Mouse (Mus musculus) myocyte (in vitro differentiated cells): Measurements from ENCODE around the gene Olfr313. TPM values are rescaled to one million over a fixed set of nuclear protein-coding genes. Genes with fewer than 3 reads are reported as not detected.

Experiments used
- H3K27me3 ChIP-seq: one replicate; pipeline ENCODE4 v1.6.1; 2011; ENCODE audit not compliant: control insufficient read depth, insufficient read depth, insufficient read length
- H3K36me3 ChIP-seq: one replicate; pipeline ENCODE4 v1.6.1; 2011; ENCODE audit not compliant: control insufficient read depth, insufficient read depth
- H3K4me2 ChIP-seq: one replicate; pipeline ENCODE4 v1.6.1; 2011; ENCODE audit warnings: low read depth, control low read depth
- H3K4me3 ChIP-seq: one replicate; pipeline ENCODE4 v1.5.1; 2011; ENCODE audit warnings: mild to moderate bottlenecking, control low read depth, moderate library complexity
- H3K79me2 ChIP-seq: one replicate; pipeline ENCODE4 v1.6.1; 2011; ENCODE audit not compliant: control insufficient read depth, insufficient read depth
- H3ac ChIP-seq: one replicate; pipeline ENCODE4 v1.6.1; 2011; ENCODE audit not compliant: control insufficient read depth, insufficient read length
- E2F4 ChIP-seq: IDR thresholded peaks from one replicate; pipeline ENCODE4 v1.6.1; 2011; ENCODE audit warnings: mild to moderate bottlenecking, control low read depth, moderate library complexity; ENCODE audit not compliant: insufficient read depth
- MAX ChIP-seq: IDR thresholded peaks from one replicate; pipeline ENCODE4 v1.6.1; 2011; ENCODE audit warnings: low read depth, mild to moderate bottlenecking, control low read depth
- MYOD1 ChIP-seq, 3 experiments: IDR thresholded peaks; one replicate each; pipeline ENCODE4 v1.6.1; 2011; ENCODE audit warnings: control low read depth in 2 of 3, low read depth in 2 of 3, mild to moderate bottlenecking in 2 of 3, moderate library complexity in 1 of 3; ENCODE audit not compliant: insufficient read length in 2 of 3, control insufficient read depth in 1 of 3
- MYOG ChIP-seq, 3 experiments: IDR thresholded peaks; one replicate each; pipeline ENCODE4 v1.6.1; 2011; ENCODE audit warnings: control low read depth in 2 of 3, low read depth in 2 of 3, mild to moderate bottlenecking in 2 of 3; ENCODE audit not compliant: insufficient read length in 2 of 3, control insufficient read depth in 1 of 3, insufficient read depth in 1 of 3
- POLR2A ChIP-seq: IDR thresholded peaks from one replicate; pipeline ENCODE4 v1.6.1; 2011; ENCODE audit warnings: low read depth, mild to moderate bottlenecking, control low read depth, moderate library complexity; ENCODE audit not compliant: insufficient read length
- REST ChIP-seq: IDR thresholded peaks from one replicate; pipeline ENCODE4 v1.6.1; 2011; ENCODE audit warnings: mild to moderate bottlenecking, control low read depth, moderate library complexity; ENCODE audit not compliant: insufficient read depth, insufficient read length
- SRF ChIP-seq: IDR thresholded peaks from one replicate; pipeline ENCODE4 v1.6.1; 2011; ENCODE audit warnings: low read depth; ENCODE audit not compliant: control insufficient read depth, insufficient read length
- TCF3 ChIP-seq: IDR thresholded peaks from one replicate; pipeline ENCODE4 v1.6.1; 2011; ENCODE audit warnings: low read depth, control low read depth; ENCODE audit not compliant: insufficient read length
- USF1 ChIP-seq: IDR thresholded peaks from one replicate; pipeline ENCODE4 v1.6.1; 2011; ENCODE audit warnings: low read depth, mild to moderate bottlenecking, control low read depth, moderate library complexity
- polyA plus RNA-seq: library from polyadenylated mRNA; unstranded; fragments of >200 nt; fragmentation: generic; extraction: Trizol; gene quantifications from one replicate; pipeline ENCODE4 v1.2.1, GENCODE M21; 2012; ENCODE audit warnings: missing spikeins

Olfr313 gene
- polyA plus RNA-seq, 1 experiment = not detected

DNA sequence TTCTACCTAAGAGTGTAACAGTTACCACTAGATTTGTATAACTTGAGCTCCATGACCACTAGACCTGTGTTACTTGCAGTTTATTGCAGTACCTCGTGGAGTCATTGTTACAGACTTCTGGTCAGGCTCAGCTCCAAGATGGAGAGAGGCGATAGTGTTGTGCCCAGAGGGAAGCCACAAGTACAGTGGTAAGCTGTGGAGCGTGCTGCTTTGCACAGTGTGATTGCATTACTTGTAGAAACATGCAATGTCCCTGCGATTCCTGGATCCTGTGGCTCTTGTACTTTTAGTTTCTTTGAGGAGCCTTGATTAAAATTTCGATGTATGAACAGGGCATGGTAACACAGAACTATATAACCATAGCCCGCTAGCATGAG, 53.1 kb downstream of the Olfr313 start:
- H3K4me2 ChIP-seq = peak overlapping the region; percentile 79
- H3K4me3 ChIP-seq = peak overlapping the region; percentile 53
- H3ac ChIP-seq = peak overlapping the region; percentile 7
- no peak for TF ChIP-seq SRF
- TF ChIP-seq POLR2A = no peak
- no peak for TF ChIP-seq REST
- TF ChIP-seq MYOD1 (IDR thresholded peaks at IDR 0.05; ENCODE audit: control insufficient read depth in 1 of 3, insufficient read length in 2 of 3, low read depth in 2 of 3) = no peak
- TF ChIP-seq E2F4 = no peak
- no peak for TF ChIP-seq MAX
- no peak for TF ChIP-seq MYOG (IDR thresholded peaks at IDR 0.05; ENCODE audit: control insufficient read depth in 1 of 3, insufficient read depth in 1 of 3, insufficient read length in 2 of 3, low read depth in 2 of 3)
- no peak for TF ChIP-seq USF1
- no peak for TF ChIP-seq TCF3
- H3K79me2 ChIP-seq = no peaks in the 10 kb centered on the region
- H3K36me3 ChIP-seq = no peaks in the 10 kb centered on the region
- H3K27me3 ChIP-seq = no peaks in the 10 kb centered on the region

Other genes starting within 250 kb of the Olfr313 start
- gene Olfr224, start 244.4 kb upstream of the Olfr313 start, polyA plus RNA-seq = not detected
- not detected for gene Olfr325, start 237.3 kb upstream of the Olfr313 start, polyA plus RNA-seq
- gene Olfr324, start 219.9 kb upstream of the Olfr313 start, polyA plus RNA-seq = not detected
- not detected for gene 2210407C18Rik, start 198.9 kb upstream of the Olfr313 start, polyA plus RNA-seq
- gene Olfr323, start 184.5 kb upstream of the Olfr313 start, polyA plus RNA-seq = not detected
- gene Trim58, start 174.5 kb upstream of the Olfr313 start, polyA plus RNA-seq = not detected
- not detected for gene Olfr322, start 156.2 kb upstream of the Olfr313 start, polyA plus RNA-seq
- not detected for gene Olfr320, start 133.9 kb upstream of the Olfr313 start, polyA plus RNA-seq
- not detected for gene Olfr319, start 115.8 kb upstream of the Olfr313 start, polyA plus RNA-seq
- gene Olfr318, start 91.0 kb upstream of the Olfr313 start, polyA plus RNA-seq = not detected
- gene Olfr317, start 75.8 kb upstream of the Olfr313 start, polyA plus RNA-seq = not detected
- not detected for gene Olfr316, start 62.3 kb upstream of the Olfr313 start, polyA plus RNA-seq
- gene Olfr315, start 41.8 kb upstream of the Olfr313 start, polyA plus RNA-seq = not detected
- gene Olfr314, start 32.0 kb upstream of the Olfr313 start, polyA plus RNA-seq = not detected
- gene Fam183b, start 13.0 kb upstream of the Olfr313 start, polyA plus RNA-seq = not detected
- not detected for gene Olfr312, start 14.2 kb downstream of the Olfr313 start, polyA plus RNA-seq
- not detected for gene Olfr311, start 24.3 kb downstream of the Olfr313 start, polyA plus RNA-seq
- gene Gm12258, start 32.2 kb downstream of the Olfr313 start, polyA plus RNA-seq = 2.0 TPM
- gene 2810021J22Rik, start 52.2 kb downstream of the Olfr313 start, polyA plus RNA-seq = 2.5 TPM
- 0.96 TPM for gene Zfp39, start 89.2 kb downstream of the Olfr313 start, polyA plus RNA-seq
- gene Btnl10, start 102.9 kb downstream of the Olfr313 start, polyA plus RNA-seq = not detected
- 197 TPM for gene Rnf187, start 123.9 kb downstream of the Olfr313 start, polyA plus RNA-seq
- gene Hist3h2ba, start 133.9 kb downstream of the Olfr313 start, polyA plus RNA-seq = 0.88 TPM
- gene Hist3h2a, start 139.7 kb downstream of the Olfr313 start, polyA plus RNA-seq = 24.4 TPM
- gene Trim17, start 139.7 kb downstream of the Olfr313 start, polyA plus RNA-seq = 0.64 TPM
- gene Trim11, start 163.1 kb downstream of the Olfr313 start, polyA plus RNA-seq = 19.3 TPM